Mouse (Mus musculus): ENCODE data around the gene Ccdc62. TPM values are rescaled to one million over a fixed set of nuclear protein-coding genes. Genes with fewer than 3 reads are reported as not detected.

Gene Ccdc62
- polyA plus RNA-seq, 1 experiment from 2014 or later: 5.7 TPM

DNA sequence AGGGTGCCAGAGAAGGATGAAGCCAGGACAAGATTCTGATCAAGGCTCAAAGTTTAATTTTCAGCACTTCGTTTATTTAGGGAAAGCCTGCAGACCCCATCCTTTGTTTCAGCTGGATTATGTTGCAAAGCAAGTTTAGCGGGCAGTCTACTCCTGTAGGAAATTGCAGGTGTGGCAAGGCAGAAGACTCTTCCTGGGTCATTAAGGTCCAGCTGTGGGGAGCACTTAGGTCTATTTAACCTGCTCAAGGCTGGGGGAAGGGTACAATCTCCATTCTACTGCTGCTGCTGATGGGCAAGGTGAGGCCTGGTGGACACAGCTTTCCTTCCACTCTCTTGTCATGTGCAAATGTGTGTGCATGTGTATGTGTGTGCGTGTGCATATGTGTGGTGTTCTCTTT lies 28.5 kb downstream of the Ccdc62 start:
- Histone ChIP-seq H3K27ac (ENCODE audit: low read depth, low read length) (no peak overlapping the region), H3K36me3 (ENCODE audit: control insufficient read depth, insufficient read depth, low read length) (no peaks in the 10 kb centered on the region), H3K4me2 (ENCODE audit: low read length) (no peak overlapping the region), H3K27me3 (replicated peaks; ENCODE audit: control insufficient read depth, insufficient read depth, low read length) (no peaks in the 10 kb centered on the region), H3K4me1 (ENCODE audit: control insufficient read depth, insufficient read depth, low read depth, low read length) (no peaks in the 10 kb centered on the region), H3K9me3 (ENCODE audit: control insufficient read depth, low read length) (no peaks in the 10 kb centered on the region), H3K9ac (ENCODE audit: low read depth, low read length) (no peak overlapping the region), H3K4me3 (ENCODE audit: low read length) (no peak overlapping the region)
- WGBS: 86% methylated on average over 3 of the region's 3 CpGs
- ATAC-seq: no peak

DNA sequence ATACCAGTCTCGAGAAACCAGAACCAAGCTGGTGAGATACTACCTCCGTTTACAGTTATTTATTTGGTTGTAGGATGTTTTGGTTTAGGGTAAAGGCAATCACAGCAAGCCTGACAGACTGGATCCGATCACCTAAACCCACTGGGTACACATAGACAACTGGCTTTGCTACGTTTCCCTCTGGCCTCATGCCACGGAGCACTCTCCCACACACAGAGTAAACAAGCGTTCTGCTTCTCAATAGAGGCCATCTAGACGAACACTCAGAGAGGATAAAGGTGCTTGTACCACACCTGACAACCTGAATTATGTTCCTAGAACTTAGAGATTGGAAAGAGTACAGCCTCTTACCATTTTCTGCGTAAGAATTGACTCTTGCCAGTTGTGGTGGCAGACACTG lies 29.6 kb downstream of the Ccdc62 start:
- Histone ChIP-seq H3K4me2 (ENCODE audit: low read length) (no peak overlapping the region), H3K27ac (ENCODE audit: low read depth, low read length) (no peak overlapping the region), H3K36me3 (ENCODE audit: control insufficient read depth, insufficient read depth, low read length) (no peaks in the 10 kb centered on the region), H3K9me3 (ENCODE audit: control insufficient read depth, low read length) (no peaks in the 10 kb centered on the region), H3K27me3 (replicated peaks; ENCODE audit: control insufficient read depth, insufficient read depth, low read length) (no peaks in the 10 kb centered on the region), H3K9ac (ENCODE audit: low read depth, low read length) (no peak overlapping the region; the same call in 1 of the 2 replicates), H3K4me1 (ENCODE audit: control insufficient read depth, insufficient read depth, low read depth, low read length) (no peaks in the 10 kb centered on the region), H3K4me3 (ENCODE audit: low read length) (no peak overlapping the region)
- WGBS: 79% methylated on average over 8 of the region's 8 CpGs
- ATAC-seq: no peak

DNA sequence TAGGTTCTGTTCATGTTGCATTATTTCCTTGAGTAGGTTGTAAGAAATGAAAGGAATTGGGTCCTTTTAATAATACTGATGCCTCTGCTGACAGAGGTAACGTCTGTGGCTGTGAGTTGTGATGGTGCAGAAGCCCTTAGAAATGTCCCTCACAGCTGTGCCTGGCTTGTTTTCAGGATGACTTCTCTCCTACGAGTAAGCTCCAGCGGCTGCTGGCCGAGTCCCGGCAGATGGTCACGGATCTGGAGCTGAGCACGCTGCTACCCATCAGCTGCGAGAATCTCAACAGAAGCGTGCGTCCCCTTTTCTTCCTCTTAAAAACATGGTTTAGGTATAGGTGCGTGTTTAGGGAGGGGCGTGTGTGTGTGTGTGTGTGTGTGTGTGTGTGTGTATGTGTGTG lies 30.6 kb downstream of the Ccdc62 start:
- no peak overlapping the region for H3K4me2 ChIP-seq (ENCODE audit: low read length)
- no peak overlapping the region for H3K4me3 ChIP-seq (ENCODE audit: low read length)
- H3K9ac ChIP-seq (ENCODE audit: low read depth, low read length): no peak overlapping the region
- no peaks in the 10 kb centered on the region for H3K4me1 ChIP-seq (ENCODE audit: control insufficient read depth, insufficient read depth, low read depth, low read length)
- H3K36me3 ChIP-seq (ENCODE audit: control insufficient read depth, insufficient read depth, low read length): no peaks in the 10 kb centered on the region
- ATAC-seq: no peak
- no peaks in the 10 kb centered on the region for H3K27me3 ChIP-seq (replicated peaks; ENCODE audit: control insufficient read depth, insufficient read depth, low read length)
- H3K9me3 ChIP-seq (ENCODE audit: control insufficient read depth, low read length): no peaks in the 10 kb centered on the region
- H3K27ac ChIP-seq (ENCODE audit: low read depth, low read length): no peak overlapping the region
- 75% methylated on average over 12 of the region's 12 CpGs for WGBS

DNA sequence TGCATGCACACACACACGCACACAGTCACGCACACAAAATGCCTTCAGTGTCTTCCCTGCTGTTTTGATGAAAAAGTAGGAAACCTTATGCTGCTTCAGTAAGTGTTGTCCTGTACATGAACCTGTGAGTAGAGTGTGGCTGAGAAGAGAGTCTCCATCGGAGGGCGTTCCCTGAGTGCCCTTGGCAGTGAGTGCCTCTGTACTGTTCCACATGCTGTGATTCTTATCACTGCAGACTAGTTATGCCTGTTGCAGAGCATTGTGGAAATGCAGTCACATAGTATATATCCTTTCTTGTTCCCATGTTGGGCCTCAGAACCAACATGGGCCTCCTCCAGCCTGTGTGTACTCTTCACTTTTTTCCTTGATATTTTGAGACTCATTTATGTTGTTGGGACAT lies 33.7 kb downstream of the Ccdc62 start:
- Histone ChIP-seq H3K4me2 (ENCODE audit: low read length) (no peak overlapping the region), H3K36me3 (ENCODE audit: control insufficient read depth, insufficient read depth, low read length) (no peaks in the 10 kb centered on the region), H3K4me3 (ENCODE audit: low read length) (no peak overlapping the region), H3K27ac (ENCODE audit: low read depth, low read length) (no peak overlapping the region), H3K27me3 (replicated peaks; ENCODE audit: control insufficient read depth, insufficient read depth, low read length) (no peaks in the 10 kb centered on the region), H3K9ac (ENCODE audit: low read depth, low read length) (no peak overlapping the region), H3K9me3 (ENCODE audit: control insufficient read depth, low read length) (no peaks in the 10 kb centered on the region), H3K4me1 (ENCODE audit: control insufficient read depth, insufficient read depth, low read depth, low read length) (no peaks in the 10 kb centered on the region)
- ATAC-seq: no peak
- 93% methylated on average over 4 of the region's 4 CpGs for WGBS

DNA sequence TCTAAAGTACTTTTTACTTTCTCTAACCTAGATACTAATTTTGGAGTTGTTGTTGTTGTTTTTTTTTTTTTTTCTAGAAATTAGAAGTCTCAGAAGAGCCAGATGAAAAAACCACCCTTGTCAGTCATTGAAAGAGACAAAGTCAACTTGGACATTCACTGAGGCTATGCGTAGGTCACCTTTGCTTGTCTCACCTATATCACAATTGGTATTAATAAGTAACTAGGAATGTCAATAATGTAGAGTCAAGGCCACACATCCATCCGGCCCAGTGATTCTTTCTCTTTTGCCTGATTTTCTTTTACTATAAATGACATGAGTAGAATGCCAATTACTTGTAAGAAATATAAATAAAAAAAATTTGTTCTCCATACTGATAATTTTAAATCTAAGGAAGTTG lies 36.3 kb downstream of the Ccdc62 start:
- Histone ChIP-seq H3K4me3 (ENCODE audit: low read length) (no peak overlapping the region), H3K9me3 (ENCODE audit: control insufficient read depth, low read length) (no peaks in the 10 kb centered on the region), H3K4me2 (ENCODE audit: low read length) (no peak overlapping the region), H3K27ac (ENCODE audit: low read depth, low read length) (no peak overlapping the region), H3K4me1 (ENCODE audit: control insufficient read depth, insufficient read depth, low read depth, low read length) (no peaks in the 10 kb centered on the region), H3K27me3 (replicated peaks; ENCODE audit: control insufficient read depth, insufficient read depth, low read length) (no peaks in the 10 kb centered on the region), H3K9ac (ENCODE audit: low read depth, low read length) (no peak overlapping the region), H3K36me3 (ENCODE audit: control insufficient read depth, insufficient read depth, low read length) (no peaks in the 10 kb centered on the region)
- 97% methylated on average over 2 of the region's 2 CpGs for WGBS
- no peak for ATAC-seq

DNA sequence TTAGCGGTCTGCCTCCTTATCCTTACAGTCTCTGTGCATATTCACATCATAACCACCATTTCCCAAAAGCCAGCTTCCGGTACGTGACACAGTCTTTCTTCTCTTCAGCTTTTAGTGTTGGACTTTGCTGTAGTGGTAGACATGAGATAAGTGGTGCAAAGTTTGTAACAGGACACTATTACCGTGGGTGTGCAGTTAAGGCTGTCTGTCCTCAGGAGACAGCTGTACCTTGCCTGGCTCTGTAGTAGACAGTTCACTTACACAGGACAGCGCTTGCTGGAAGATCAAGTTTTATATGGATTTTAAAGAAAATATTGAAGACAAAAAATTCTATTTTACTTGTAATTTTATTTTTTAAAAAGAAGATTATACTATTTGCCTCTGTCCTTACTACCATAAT lies 38.0 kb downstream of the Ccdc62 start:
- Histone ChIP-seq H3K4me3 (ENCODE audit: low read length) (no peak overlapping the region), H3K27me3 (replicated peaks; ENCODE audit: control insufficient read depth, insufficient read depth, low read length) (no peaks in the 10 kb centered on the region), H3K4me2 (ENCODE audit: low read length) (no peak overlapping the region), H3K27ac (ENCODE audit: low read depth, low read length) (no peak overlapping the region), H3K4me1 (ENCODE audit: control insufficient read depth, insufficient read depth, low read depth, low read length) (no peaks in the 10 kb centered on the region), H3K9ac (ENCODE audit: low read depth, low read length) (no peak overlapping the region), H3K36me3 (ENCODE audit: control insufficient read depth, insufficient read depth, low read length) (no peaks in the 10 kb centered on the region), H3K9me3 (ENCODE audit: control insufficient read depth, low read length) (no peaks in the 10 kb centered on the region)
- WGBS: 90% methylated on average over 5 of the region's 5 CpGs
- no peak for ATAC-seq

DNA sequence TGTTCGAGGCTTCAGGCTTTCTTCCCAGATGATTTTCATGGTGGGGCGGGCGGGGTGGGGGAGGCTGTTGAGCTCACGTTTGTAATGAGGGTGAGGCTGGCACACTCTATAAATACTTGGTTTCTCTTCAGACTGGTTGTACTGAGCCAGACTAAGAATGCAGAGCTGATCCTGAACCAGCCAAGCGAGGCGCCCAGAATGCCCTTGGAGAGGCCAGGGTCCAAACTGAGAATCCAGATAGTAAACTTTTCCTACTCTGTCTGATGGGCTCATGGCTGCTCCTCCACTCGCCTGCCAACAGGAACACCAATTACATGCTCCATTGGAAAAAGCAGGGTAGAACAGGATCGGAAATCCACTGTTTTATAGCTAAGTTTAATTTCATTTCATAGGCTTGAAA lies 38.7 kb downstream of the Ccdc62 start:
- H3K9ac ChIP-seq (ENCODE audit: low read depth, low read length): no peak overlapping the region
- ATAC-seq: no peak
- WGBS: 61% methylated on average over 8 of the region's 8 CpGs

DNA sequence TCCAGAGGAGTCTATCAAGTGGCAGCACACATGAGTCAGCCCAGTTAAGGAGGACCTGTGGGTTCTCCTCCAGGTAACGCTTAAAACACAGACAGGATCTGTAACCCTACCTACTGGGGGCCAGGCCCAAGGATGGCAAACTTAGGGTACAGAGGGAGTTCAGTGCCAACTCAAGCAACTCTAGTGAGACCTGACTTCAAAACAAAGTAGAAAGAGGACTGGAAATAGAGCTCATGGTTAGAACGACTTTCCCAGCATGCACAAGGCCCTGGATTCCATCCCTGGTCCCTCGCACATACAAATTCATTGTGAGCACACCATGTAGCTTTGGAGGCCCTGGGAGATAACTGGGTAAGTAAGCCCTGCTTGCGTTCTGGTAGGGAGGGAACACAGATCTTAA lies 40.1 kb downstream of the Ccdc62 start:
- peaks cover 11% of the 10 kb centered on the region for H3K4me1 ChIP-seq (ENCODE audit: control insufficient read depth, insufficient read depth, low read depth, low read length)
- no peaks in the 10 kb centered on the region for H3K27me3 ChIP-seq (replicated peaks; ENCODE audit: control insufficient read depth, insufficient read depth, low read length)
- no peak for ATAC-seq
- no peak overlapping the region for H3K4me3 ChIP-seq (ENCODE audit: low read length)
- H3K9me3 ChIP-seq (ENCODE audit: control insufficient read depth, low read length): no peaks in the 10 kb centered on the region
- H3K27ac ChIP-seq (ENCODE audit: low read depth, low read length): no peak overlapping the region
- 87% methylated on average over 4 of the region's 4 CpGs for WGBS
- no peak overlapping the region for H3K9ac ChIP-seq (ENCODE audit: low read depth, low read length)
- H3K36me3 ChIP-seq (ENCODE audit: control insufficient read depth, insufficient read depth, low read length): no peaks in the 10 kb centered on the region
- no peak overlapping the region for H3K4me2 ChIP-seq (ENCODE audit: low read length)

More for the DNA sequence above, 38.7 kb downstream of the Ccdc62 start:
- no peaks in the 10 kb centered on the region for H3K9me3 ChIP-seq (ENCODE audit: control insufficient read depth, low read length)
- H3K4me3 ChIP-seq (ENCODE audit: low read length): no peak overlapping the region
- no peak overlapping the region for H3K4me2 ChIP-seq (ENCODE audit: low read length)
- no peaks in the 10 kb centered on the region for H3K27me3 ChIP-seq (replicated peaks; ENCODE audit: control insufficient read depth, insufficient read depth, low read length)
- H3K27ac ChIP-seq (ENCODE audit: low read depth, low read length): no peak overlapping the region
- H3K4me1 ChIP-seq (ENCODE audit: control insufficient read depth, insufficient read depth, low read depth, low read length): no peaks in the 10 kb centered on the region
- H3K36me3 ChIP-seq (ENCODE audit: control insufficient read depth, insufficient read depth, low read length): no peaks in the 10 kb centered on the region

DNA sequence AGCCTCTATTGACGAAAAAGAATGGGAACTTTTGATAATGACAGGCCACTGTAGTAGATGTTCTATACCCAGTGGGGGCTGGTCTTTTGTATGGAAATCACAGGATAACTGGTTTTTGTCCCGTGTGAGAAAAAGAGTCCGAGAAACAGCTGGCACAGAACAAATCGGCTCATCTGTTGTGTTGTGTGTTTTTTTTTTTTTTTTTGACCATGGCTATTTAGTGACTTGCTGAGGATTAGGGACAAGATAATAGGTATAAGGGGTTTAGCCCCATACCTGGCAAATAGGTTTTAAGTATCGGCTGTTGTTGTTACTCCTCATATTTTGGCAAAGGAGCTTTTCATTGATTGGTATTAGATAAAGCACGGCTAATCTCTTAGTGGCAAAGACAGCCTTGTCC lies 42.0 kb downstream of the Ccdc62 start:
- ATAC-seq: no peak
- no peak overlapping the region for H3K4me2 ChIP-seq (ENCODE audit: low read length)
- H3K9ac ChIP-seq (ENCODE audit: low read depth, low read length): no peak overlapping the region
- no peaks in the 10 kb centered on the region for H3K27me3 ChIP-seq (replicated peaks; ENCODE audit: control insufficient read depth, insufficient read depth, low read length)
- 42% methylated on average over 6 of the region's 6 CpGs for WGBS
- no peak overlapping the region for H3K4me3 ChIP-seq (ENCODE audit: low read length)
- no peaks in the 10 kb centered on the region for H3K9me3 ChIP-seq (ENCODE audit: control insufficient read depth, low read length)
- no peaks in the 10 kb centered on the region for H3K36me3 ChIP-seq (ENCODE audit: control insufficient read depth, insufficient read depth, low read length)
- no peak overlapping the region for H3K27ac ChIP-seq (ENCODE audit: low read depth, low read length)
- H3K4me1 ChIP-seq (ENCODE audit: control insufficient read depth, insufficient read depth, low read depth, low read length): peaks cover 14% of the 10 kb centered on the region

Data from hindbrain, embryonic 16.5 days (tissue).